Mouse (Mus musculus) lung, postnatal 25 days (tissue): ENCODE results near the gene Rd3l.

Experiments
- DNase-seq: peaks from one replicate; pipeline ENCODE4 v3.0.0; 2022; ENCODE audit warnings: low spot score

Rd3l gene

DNA sequence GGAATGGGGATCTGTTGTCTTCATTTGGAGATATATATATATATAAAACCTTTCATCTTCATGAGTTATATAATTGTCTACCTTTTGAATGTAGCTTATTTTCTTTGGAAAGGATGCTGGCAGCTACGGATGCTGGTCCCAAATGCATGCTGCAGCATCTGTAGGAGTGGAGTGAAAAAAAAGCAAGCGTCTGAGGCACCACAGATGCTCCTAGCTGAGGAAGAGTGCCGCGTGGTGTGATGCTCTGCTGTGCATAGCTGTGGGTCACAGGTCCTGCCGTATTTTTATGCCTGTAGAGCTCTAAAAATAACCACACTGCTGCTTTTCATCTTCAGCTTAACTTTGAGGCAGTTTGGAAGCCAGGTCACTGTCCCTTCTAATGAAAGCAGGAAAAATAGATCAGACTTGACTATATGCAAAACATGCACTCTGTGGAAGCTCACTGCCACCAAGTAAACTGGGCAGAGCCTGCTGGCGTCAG lies at the start of gene Rd3l:
Gene Rd3l (minus strand): TSS at position 431 of the 481 bp plus-strand sequence.
- DNase-seq: no peak

- DNase-seq: no peak
These were observed 46.3 kb upstream of the Rd3l start for GRCm38 (mm10) chr12:112027408-112027807.

DNA sequence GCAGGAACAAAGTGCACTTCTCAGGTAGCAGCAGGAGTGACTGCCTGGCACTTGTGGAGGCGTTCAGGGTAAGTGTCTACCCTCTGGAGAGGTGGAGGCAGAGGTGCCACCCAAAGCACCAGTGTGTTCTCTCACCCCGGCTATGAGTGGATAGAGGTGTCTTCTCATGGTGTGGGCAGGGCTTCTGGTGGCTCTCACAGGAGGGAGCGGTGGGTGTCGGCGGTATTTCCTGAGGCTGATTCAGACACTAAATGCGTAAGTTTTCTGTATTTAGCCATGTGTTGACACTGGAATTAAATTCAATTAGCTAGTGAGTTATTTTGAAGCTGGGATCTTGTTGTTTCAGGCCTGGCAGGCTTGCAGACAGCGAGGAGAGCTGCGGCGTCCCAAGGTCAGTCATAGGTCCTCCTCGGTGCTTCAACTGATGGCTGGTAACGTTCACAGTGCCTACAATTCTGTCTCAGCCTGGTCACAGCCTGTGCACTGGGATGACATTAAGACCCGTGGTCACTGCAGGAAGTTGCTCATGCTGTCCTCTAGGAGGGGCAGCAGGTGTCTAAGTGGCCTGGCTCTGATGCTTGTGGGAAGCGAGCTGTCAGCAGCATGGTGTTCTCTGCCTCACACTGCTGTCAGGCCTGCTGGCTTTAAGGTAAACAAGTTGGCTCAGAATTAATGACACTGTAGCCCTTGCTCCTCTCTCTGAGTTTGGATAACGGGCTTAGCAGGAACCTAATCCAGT lies 45.0 kb upstream of the Rd3l start:
- DNase-seq: no peak

- no peak for DNase-seq
These were observed 44.3 kb upstream of the Rd3l start for GRCm38 (mm10) chr12:112025457-112025856.

- no peak for DNase-seq
These were observed 43.6 kb upstream of the Rd3l start for GRCm38 (mm10) chr12:112024581-112025310.

DNA sequence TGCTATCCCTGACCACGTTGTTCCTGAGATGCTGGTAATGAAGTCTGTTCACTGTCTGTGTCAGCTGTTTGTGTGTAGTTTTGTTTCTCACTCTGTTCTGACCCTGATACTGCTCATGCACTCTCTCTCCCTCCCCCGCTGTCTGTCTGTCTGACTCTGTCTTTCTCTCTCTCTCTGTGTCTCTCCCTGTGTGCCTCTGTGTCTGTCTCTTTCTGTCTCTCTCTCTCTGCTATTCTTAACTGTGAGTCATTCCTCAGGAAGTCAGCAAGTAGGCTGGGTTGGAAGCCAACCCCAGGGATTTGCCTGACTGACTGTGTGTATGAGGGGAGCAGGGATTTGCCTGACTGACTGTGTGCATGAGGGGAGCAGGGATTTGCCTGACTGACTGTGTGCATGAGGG lies 42.2 kb upstream of the Rd3l start:
- DNase-seq: no peak

- DNase-seq: no peak
These were observed 35.2 kb upstream of the Rd3l start for GRCm38 (mm10) chr12:112016346-112016745.

DNA sequence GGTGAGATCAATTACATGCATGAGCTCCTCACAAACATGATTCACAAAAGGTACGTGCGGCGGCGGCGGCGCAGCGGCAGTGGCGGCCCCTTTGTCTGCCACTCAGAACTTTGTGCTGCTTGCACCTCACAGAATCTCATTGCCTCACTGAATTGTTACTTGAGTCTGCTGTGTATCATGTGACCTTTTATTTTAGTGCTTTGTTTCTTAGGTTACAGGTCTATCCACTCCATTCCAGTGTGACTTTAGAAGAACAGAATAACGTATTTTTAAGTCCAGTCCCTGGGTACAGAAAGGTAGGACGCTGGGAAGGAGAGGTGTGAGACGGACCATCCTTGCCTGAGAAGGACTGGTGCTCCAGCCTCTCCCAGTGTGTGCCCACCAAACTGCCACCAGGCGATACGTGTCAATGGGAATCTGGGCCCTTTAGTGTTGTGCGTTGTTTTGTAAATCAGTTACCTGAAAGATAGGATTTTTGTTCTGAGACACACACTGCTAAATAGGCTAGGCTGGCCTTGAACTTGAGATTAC lies 32.2 kb upstream of the Rd3l start:
- no peak for DNase-seq

- DNase-seq: no peak
These were observed 31.6 kb upstream of the Rd3l start for GRCm38 (mm10) chr12:112012511-112013270.

DNA sequence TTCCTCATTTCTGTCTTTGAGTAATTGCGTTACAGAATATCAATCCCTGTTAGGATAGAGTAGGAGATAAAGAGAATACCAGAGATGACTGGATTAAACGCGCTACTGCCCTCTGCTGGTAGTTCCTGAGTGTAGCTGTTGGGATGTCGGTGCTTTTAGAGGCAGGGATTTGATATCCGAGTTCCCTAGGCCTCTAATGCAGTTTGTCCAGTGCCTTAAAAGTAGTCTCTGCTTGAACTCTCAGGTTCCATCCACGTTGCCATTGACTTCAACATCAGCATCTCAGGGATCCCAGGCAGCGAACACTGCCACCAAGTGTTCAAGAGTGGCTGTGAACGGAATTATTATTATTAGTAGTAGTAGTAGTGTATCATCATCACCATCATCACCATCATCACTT lies 20.1 kb upstream of the Rd3l start:
- peak; percentile 51 for DNase-seq

DNA sequence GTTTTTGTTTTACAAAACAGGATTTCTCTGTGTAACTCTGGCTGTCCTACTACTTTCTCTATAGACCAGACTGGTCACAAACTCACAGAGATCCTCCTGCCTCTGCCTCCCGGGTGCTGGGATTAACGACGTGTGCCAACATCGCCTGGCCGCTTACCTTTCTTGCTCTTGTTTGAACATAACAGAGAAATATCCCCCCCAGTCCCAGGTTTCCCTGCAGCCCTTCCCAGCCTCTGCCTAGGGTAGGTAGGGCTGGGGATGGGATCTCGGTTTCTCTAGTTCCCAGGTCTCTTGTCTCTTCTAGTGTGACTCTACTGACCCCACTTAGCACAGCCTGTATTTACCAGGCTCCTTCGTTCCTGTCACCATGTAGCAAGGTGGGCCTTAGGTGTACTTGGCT lies 18.6 kb upstream of the Rd3l start:
- no peak for DNase-seq

DNA sequence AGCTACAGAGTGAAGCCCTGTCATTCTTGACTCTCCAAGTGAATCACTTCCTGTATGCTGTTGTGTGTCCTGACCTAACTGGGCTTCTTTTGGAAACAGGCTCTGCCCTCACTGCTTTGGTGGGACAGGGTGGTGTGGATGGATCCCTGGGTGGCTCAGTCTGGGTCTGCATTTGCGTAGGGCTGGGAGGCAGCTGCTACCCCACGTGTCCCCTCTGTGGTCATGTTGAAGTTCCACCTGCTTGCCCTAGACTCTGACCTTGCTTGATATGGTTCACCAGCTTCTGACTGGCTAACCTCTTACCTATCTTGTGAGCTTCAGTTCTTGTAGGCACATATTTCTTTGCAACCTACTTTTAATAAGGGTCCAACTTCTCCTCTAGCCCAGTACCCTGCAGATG lies 14.0 kb upstream of the Rd3l start:
- DNase-seq: no peak

- no peak for DNase-seq
These were observed 11.5 kb upstream of the Rd3l start for GRCm38 (mm10) chr12:111992626-111993025.

DNA sequence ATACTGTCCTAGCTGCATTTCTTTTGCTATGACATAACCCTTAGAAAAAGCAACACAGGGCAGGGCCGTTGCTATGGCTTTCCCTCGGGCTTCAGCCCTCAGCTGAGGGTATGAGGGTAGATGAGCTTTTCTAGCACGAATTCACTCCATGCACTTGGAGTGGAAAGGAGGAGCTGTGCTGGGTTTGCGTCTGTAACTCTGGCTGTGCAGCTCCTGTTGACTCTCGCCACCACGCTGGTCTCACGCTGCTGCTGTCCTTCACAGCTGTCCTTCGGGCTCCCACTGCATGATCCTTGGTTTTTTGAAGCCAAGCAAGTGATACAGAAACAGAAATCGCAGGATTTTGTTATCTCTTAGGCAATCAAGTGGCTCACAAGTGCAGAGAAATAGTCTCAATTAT lies 5.6 kb upstream of the Rd3l start:
- no peak for DNase-seq

GRCm38 (mm10) chr12:111983165-111983564 lies 2.0 kb upstream of the Rd3l start:
- DNase-seq: no peak

GRCm38 (mm10) chr12:111981831-111982230 lies 714 bp upstream of the Rd3l start:
- DNase-seq: no peak

- no peak for DNase-seq
These were observed 2.8 kb downstream of the Rd3l start for GRCm38 (mm10) chr12:111978274-111978673.

GRCm38 (mm10) chr12:111977138-111977537 lies 4.0 kb downstream of the Rd3l start:
- DNase-seq: peak; percentile 41

DNA sequence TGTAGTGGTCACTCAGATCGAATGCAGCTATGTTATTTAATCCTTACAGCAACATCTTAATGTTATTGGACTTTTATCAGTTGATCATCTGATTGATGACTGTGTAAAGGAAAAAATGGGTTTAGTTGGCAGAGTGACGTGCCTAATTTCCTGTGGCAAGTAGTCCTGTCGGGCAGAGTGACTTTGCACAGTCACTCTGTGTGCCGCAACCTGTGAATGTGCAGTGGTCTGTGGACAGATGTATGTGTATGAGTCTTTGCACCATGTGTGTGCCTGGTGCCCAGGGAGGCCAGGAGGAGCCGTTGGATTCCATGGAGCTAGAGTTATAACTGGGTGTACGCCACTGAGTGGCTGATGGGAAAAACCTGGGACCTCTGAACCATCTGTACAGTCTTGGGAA lies 6.5 kb downstream of the Rd3l start:
- DNase-seq: no peak

GRCm38 (mm10) chr12:111972504-111972903 lies 8.6 kb downstream of the Rd3l start:
- no peak for DNase-seq

DNA sequence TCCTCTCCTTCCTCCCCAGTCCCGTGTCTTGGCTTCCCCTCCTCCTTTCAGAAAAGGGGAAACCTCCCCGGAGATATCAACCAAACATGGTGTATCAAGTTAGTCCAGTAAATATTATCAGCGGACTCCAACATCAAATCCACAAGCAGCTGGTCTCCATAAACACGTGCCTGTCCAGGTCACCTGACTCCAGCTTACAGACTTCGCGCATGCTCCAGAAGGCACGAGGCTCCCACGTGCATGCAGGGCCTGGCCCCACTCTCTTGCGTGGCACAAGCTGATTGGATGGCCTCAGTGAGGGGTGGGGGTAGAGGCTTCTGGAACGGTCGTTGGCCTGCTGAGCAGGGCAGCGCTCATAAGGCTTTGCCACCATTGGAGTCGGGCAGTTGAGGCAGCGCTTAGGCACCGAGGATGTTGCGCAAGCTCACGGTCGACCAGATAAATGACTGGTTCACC lies 9.9 kb downstream of the Rd3l start, which contains the start of gene Tdrd9:
Gene Tdrd9 (plus strand): TSS at position 329 of the 456 bp plus-strand sequence.
- no peak for DNase-seq

- no peak for DNase-seq
These were observed 11.0 kb downstream of the Rd3l start for GRCm38 (mm10) chr12:111970085-111970484.
